22 mouse cellular contexts compared by ENCODE assay signal in the genomic region with DNA sequence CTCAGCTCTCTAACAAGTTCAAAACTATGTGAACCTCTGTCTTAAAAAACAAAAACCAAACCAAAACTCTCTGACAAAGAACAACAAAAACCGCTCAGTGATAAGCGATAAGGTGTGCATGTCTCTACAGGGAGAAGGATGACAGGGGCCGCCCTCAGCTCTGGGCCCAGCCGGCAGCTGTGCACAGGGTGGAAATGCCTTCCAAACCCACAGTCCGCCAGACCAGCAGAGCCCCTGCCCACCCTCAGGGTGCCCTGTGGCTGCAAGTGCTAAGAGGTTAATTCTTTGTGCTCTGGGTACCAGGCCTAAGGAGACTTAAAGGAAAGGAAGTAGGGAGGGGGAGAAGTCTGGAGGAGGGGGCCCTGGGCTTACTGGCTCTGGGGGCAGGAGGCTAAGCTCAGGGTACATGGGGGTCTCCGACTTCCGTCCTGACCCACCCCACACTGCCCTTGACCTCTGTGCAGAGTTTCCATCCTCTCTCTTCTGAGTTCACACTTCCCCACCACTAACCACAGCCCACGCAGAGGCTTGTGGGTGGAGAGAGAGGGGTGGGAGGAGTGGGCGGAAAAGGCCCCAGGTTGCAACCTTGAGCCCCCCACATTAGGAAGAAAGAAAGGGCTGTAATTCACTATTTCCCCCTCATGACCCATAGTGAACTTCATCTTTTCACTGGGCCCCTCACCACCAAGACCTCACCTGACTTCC. TPM values are rescaled to one million over a fixed set of nuclear protein-coding genes. Genes with fewer than 3 reads are reported as not detected.
A peak's percentile ranks its signal among the peaks of the same experiment; 100 is the strongest.
DNase-seq lines count a peak whose midpoint lies in the region; ATAC-seq and TF ChIP-seq lines count a peak whose summit lies in the region.
"Had no signal": no experiment of that assay in that cellular context is flagged by ENCODE, and none has a peak within 500 bp of the region (broad histone marks: within the 10 kb centered on the region; RNA-seq: fewer than 3 reads in every experiment).

No protein-coding gene starts in this region.

- peaks cover 43% of the 10 kb centered on the region for H3K4me1 ChIP-seq in thymus, adult 2 months (replicated peaks; ENCODE audit: control insufficient read depth, insufficient read depth, low read length)
- peaks cover 40% of the 10 kb centered on the region for H3K4me1 ChIP-seq in hindbrain, embryonic 10.5 days (replicated peaks)

- intact Hi-C loops in heart, postnatal 36 days (cut with DNase I) = loop anchor here (2.0 kb wide), 1 partner anchor 43 kb away; no protein-coding TSS in a partner anchor

- no peaks in the 10 kb centered on the region for H3K9me3 ChIP-seq in hindbrain, embryonic 10.5 days
- H3K9me3 ChIP-seq: forebrain, embryonic 12.5 days; hindbrain, embryonic 12.5 days; intestine, embryonic 15.5 days; kidney, embryonic 15.5 days; limb, embryonic 15.5 days; midbrain, embryonic 12.5 days had no signal

- no peaks in the 10 kb centered on the region for H3K36me3 ChIP-seq in thymus, adult 2 months (ENCODE audit: control insufficient read depth, insufficient read depth, low read length)
- peaks cover 40% of the 10 kb centered on the region for H3K36me3 ChIP-seq in hindbrain, embryonic 10.5 days
- H3K36me3 ChIP-seq: intestine, embryonic 15.5 days had no signal

- WGBS in thymus, adult 2 months = 13% methylated on average over 9 of the region's 9 CpGs
- WGBS in hindbrain, embryonic 10.5 days = 84% methylated on average over 9 of the region's 9 CpGs

- peak; percentile 14; the same call in 1 of the 2 replicates for ATAC-seq in megakaryocyte, adult 5-6 weeks (ENCODE audit: poor library complexity, severe bottlenecking)
- no peak for ATAC-seq in inflammation-experienced regulatory T-cells, adult 6 months
- ATAC-seq: intestine, embryonic 15.5 days; Patski had no signal

- H3K27me3 ChIP-seq in thymus, adult 2 months (ENCODE audit: control insufficient read depth, insufficient read depth, low read length) = no peaks in the 10 kb centered on the region
- peaks cover 55% of the 10 kb centered on the region for H3K27me3 ChIP-seq in hindbrain, embryonic 10.5 days (ENCODE audit: insufficient read depth, poor library complexity, severe bottlenecking)

- H3K4me3 ChIP-seq in thymus, adult 2 months (ENCODE audit: control insufficient read depth, insufficient read depth, low read length) = no peak overlapping the region
- H3K4me3 ChIP-seq in hindbrain, embryonic 10.5 days = no peak overlapping the region
- H3K4me3 ChIP-seq: forebrain, embryonic 12.5 days; hindbrain, embryonic 12.5 days; intestine, embryonic 15.5 days; kidney, embryonic 15.5 days; limb, embryonic 15.5 days; midbrain, embryonic 12.5 days; myocyte had no signal

- TF ChIP-seq CTCF in thymus, adult 2 months (IDR thresholded peaks at IDR 0.05; ENCODE audit: borderline replicate concordance, control insufficient read depth, extremely low read depth, insufficient read depth, low read length, poor library complexity) = no peak

- no peak overlapping the region for H3K27ac ChIP-seq in thymus, adult 2 months (ENCODE audit: control insufficient read depth, insufficient read depth, low read length)
- H3K27ac ChIP-seq in hindbrain, embryonic 10.5 days = no peak overlapping the region
- H3K27ac ChIP-seq: forebrain, embryonic 12.5 days; hindbrain, embryonic 12.5 days; intestine, embryonic 15.5 days; kidney, embryonic 15.5 days; limb, embryonic 15.5 days; midbrain, embryonic 12.5 days had no signal

- DNase-seq in heart, adult 11 months = peak; percentile 89
- DNase-seq in heart, postnatal 36 days = no peak
- DNase-seq in thymus, postnatal 25 days = peak; percentile 25
- DNase-seq in thymus, adult 2 months = no peak
- no peak for DNase-seq in cerebellum, postnatal 25 days
- no peak for DNase-seq in hindbrain, embryonic 10.5 days (ENCODE audit: low spot score)
- DNase-seq: cerebellum, adult 8-10 months; gastrocnemius, postnatal 10 days; layer of hippocampus, postnatal 36 days; lung, adult 18-20 months; lung, postnatal 36 days; right cerebral cortex, adult 18-20 months had no signal

- no peak for TF ChIP-seq POLR2A in thymus, adult 2 months (IDR thresholded peaks at IDR 0.05; ENCODE audit: control insufficient read depth, extremely low read depth, insufficient read depth, low read length, poor library complexity)

RNA-seq across cellular contexts. Expression of gene Tbkbp1, which starts 7.9 kb away (rescaled TPM):
- total RNA-seq in heart, postnatal 36 days (2021) = 10 to 100 TPM; 11.0 to 15.3 TPM
- polyA plus RNA-seq in thymus, adult 2 months (2012; rRNA removed) = 7.3 and 8.8 TPM in 2 replicates
- 16.0 and 17.6 TPM in 2 replicates for total RNA-seq in megakaryocyte, adult 5-6 weeks (2015)
- total RNA-seq in megakaryocyte, adult 5-6 weeks (2017) = 13.6 and 17.2 TPM in 2 replicates
- polyA plus RNA-seq in hindbrain, embryonic 10.5 days (2016; fragmentation: Nextera tagmentation; extraction: Ambion mirVana) = 3.6 and 6.4 TPM in 2 replicates
- under 1 TPM in 2 of 3 experiments, not detected in 1; 0.21 to 0.44 TPM for polyA plus RNA-seq in inflammation-experienced regulatory T-cells, adult 6 months (2017; shearing (Covaris generic))

RNA-seq across cellular contexts. Expression of gene Tbx21, which starts 28.2 kb away (rescaled TPM):
- total RNA-seq in heart, postnatal 36 days (2021) = not detected
- polyA plus RNA-seq in thymus, adult 2 months (2012; rRNA removed) = 4.0 TPM in 2 replicates
- total RNA-seq in megakaryocyte, adult 5-6 weeks (2015) = 0.58 and 1.0 TPM in 2 replicates
- 1.1 and 1.3 TPM in 2 replicates for total RNA-seq in megakaryocyte, adult 5-6 weeks (2017)
- polyA plus RNA-seq in hindbrain, embryonic 10.5 days (2016; fragmentation: Nextera tagmentation; extraction: Ambion mirVana) = 0.29 TPM in 2 replicates
- polyA plus RNA-seq in inflammation-experienced regulatory T-cells, adult 6 months (2017; shearing (Covaris generic)) = 10 to 100 TPM in 1 of 3 experiments, 1 to 10 TPM in 2; 3.4 to 20.9 (median 3.6) TPM
- polyA plus RNA-seq: limb, embryonic 15.5 days; myocyte; Patski had no signal

RNA-seq across cellular contexts. Expression of gene Kpnb1, which starts 44.3 kb away (rescaled TPM):
- 10 to 100 TPM; 83.7 to 85.7 TPM for total RNA-seq in heart, postnatal 36 days (2021)
- 60.8 and 64.1 TPM in 2 replicates for polyA plus RNA-seq in thymus, adult 2 months (2012; rRNA removed)
- total RNA-seq in megakaryocyte, adult 5-6 weeks (2015) = 86.9 and 93.7 TPM in 2 replicates
- 196 and 233 TPM in 2 replicates for total RNA-seq in megakaryocyte, adult 5-6 weeks (2017)
- 62.5 and 88.4 TPM in 2 replicates for polyA plus RNA-seq in hindbrain, embryonic 10.5 days (2016; fragmentation: Nextera tagmentation; extraction: Ambion mirVana)
- polyA plus RNA-seq in inflammation-experienced regulatory T-cells, adult 6 months (2017; shearing (Covaris generic)) = 10 to 100 TPM; 24.7 to 41.5 (median 26.2) TPM

Comparison
In these comparisons a context has a peak if more than half of its experiments do, and no peak if none do; other contexts are left out.
1. DNase-seq: peak in heart, adult 11 months (single experiment) and thymus, postnatal 25 days (single experiment); none in heart, postnatal 36 days (0 of 2), thymus, adult 2 months (single experiment), cerebellum, postnatal 25 days (0 of 2) and hindbrain, embryonic 10.5 days (single experiment).